Mouse (Mus musculus): ENCODE data around the gene Kdr. TPM values are rescaled to one million over a fixed set of nuclear protein-coding genes. Genes with fewer than 3 reads are reported as not detected.

The Kdr gene
- polyA plus RNA-seq (2017; shearing (Covaris generic)) = 1 to 10 TPM in 1 of 2 experiments, not detected in 1; 2.6 TPM

GRCm38 (mm10) chr5:75978374-75979100 lies at the start of gene Kdr:
Gene Kdr, minus strand, starts transcription at chr5:75978458.

Other genes starting within 250 kb of the Kdr start
- 10 to 100 TPM; 52.6 to 75.0 TPM for gene Srd5a3, start 161.8 kb upstream of the Kdr start, polyA plus RNA-seq (2017; shearing (Covaris generic))
- gene Tmem165, start 205.4 kb upstream of the Kdr start, polyA plus RNA-seq (2017; shearing (Covaris generic)) = 10 to 100 TPM; 92.6 to 92.7 TPM